Mouse (Mus musculus) induced T-regulatory cell, adult 2 months (primary cell): ENCODE results near the gene Lclat1.
"Not testable (repeated sequence)": the region's sequence is repeated elsewhere in the genome, so short reads cannot be mapped to it uniquely, and the experiment has no call there.

Experiments
- DNase-seq: peaks from one replicate; pipeline ENCODE4 v3.0.0-alpha.2; 2012; ENCODE audit warnings: low read depth

Lclat1 gene

GRCm38 (mm10) chr17:73282702-73283101 is 174.9 kb downstream of the Lclat1 start:
- DNase-seq: not testable (repeated sequence)

- no peak for DNase-seq
These were observed 176.5 kb downstream of the Lclat1 start for GRCm38 (mm10) chr17:73284301-73284700.
